Mouse (Mus musculus): ENCODE data around the gene Ino80. TPM values are rescaled to one million over a fixed set of nuclear protein-coding genes. Genes with fewer than 3 reads are reported as not detected.

Ino80 gene
- polyA plus RNA-seq, 1 experiment from 2014 or later = 2.6 TPM

GRCm38 (mm10) chr2:119332177-119332661 is 145.3 kb downstream of the Ino80 start:
- Histone ChIP-seq H3K4me1 (peaks cover 26% of the 10 kb centered on the region), H3K9me3 (no peaks in the 10 kb centered on the region), H3K9ac (peak overlapping the region; percentile 5; the same call in 1 of the 2 replicates), H3K27me3 (replicated peaks) (peaks cover 62% of the 10 kb centered on the region), H3K36me3 (peaks cover 6% of the 10 kb centered on the region; the same call in 1 of the 2 replicates), H3K4me3 (peak overlapping the region; percentile 8), H3K27ac (replicated peaks) (no peak overlapping the region), H3K4me2 (peak overlapping the region; percentile 41)
- 60% methylated on average over 24 of the region's 24 CpGs for WGBS
- no peak for ATAC-seq (ENCODE audit: extremely low read depth, insufficient number of reproducible peaks, low FRiP score, low TSS enrichment)

- Histone ChIP-seq H3K27ac (replicated peaks) (no peak overlapping the region), H3K4me3 (0 out of 2 replicates have a peak overlapping the region, but pooled peaks have one; percentile 9), H3K27me3 (replicated peaks) (peaks cover 69% of the 10 kb centered on the region)
These were observed 146.7 kb downstream of the Ino80 start for GRCm38 (mm10) chr2:119330795-119331194.

GRCm38 (mm10) chr2:119329123-119329817 is 148.2 kb downstream of the Ino80 start:
- peak overlapping the region; percentile 70 for H3K4me3 ChIP-seq
- peaks cover 84% of the 10 kb centered on the region for H3K27me3 ChIP-seq (replicated peaks)
- H3K36me3 ChIP-seq = peaks cover 3% of the 10 kb centered on the region; the same call in 1 of the 2 replicates
- 59% methylated on average over 3 of the region's 3 CpGs for WGBS
- no peak overlapping the region for H3K27ac ChIP-seq (replicated peaks)
- H3K4me1 ChIP-seq = peaks cover 47% of the 10 kb centered on the region
- H3K9ac ChIP-seq = no peak overlapping the region
- no peaks in the 10 kb centered on the region for H3K9me3 ChIP-seq
- no peak for ATAC-seq (ENCODE audit: extremely low read depth, insufficient number of reproducible peaks, low FRiP score, low TSS enrichment)
- peak overlapping the region; percentile 87 for H3K4me2 ChIP-seq

More at GRCm38 (mm10) chr2:119330795-119331194, 146.7 kb downstream of the Ino80 start:
- WGBS = 83% methylated on average over 8 of the region's 8 CpGs
- H3K4me1 ChIP-seq = peaks cover 34% of the 10 kb centered on the region
- H3K36me3 ChIP-seq = peaks cover 6% of the 10 kb centered on the region; the same call in 1 of the 2 replicates
- H3K9me3 ChIP-seq = no peaks in the 10 kb centered on the region
- no peak for ATAC-seq (ENCODE audit: extremely low read depth, insufficient number of reproducible peaks, low FRiP score, low TSS enrichment)
- peak overlapping the region; percentile 41 for H3K4me2 ChIP-seq
- H3K9ac ChIP-seq = no peak overlapping the region

- Histone ChIP-seq H3K27me3 (replicated peaks) (peaks cover 91% of the 10 kb centered on the region), H3K36me3 (peaks cover 3% of the 10 kb centered on the region; the same call in 1 of the 2 replicates), H3K4me1 (peaks cover 53% of the 10 kb centered on the region), H3K9ac (peak overlapping the region; percentile 83), H3K4me2 (peak overlapping the region; percentile 87), H3K9me3 (no peaks in the 10 kb centered on the region), H3K4me3 (peak overlapping the region; percentile 70), H3K27ac (replicated peaks) (no peak overlapping the region)
- no peak for ATAC-seq (ENCODE audit: extremely low read depth, insufficient number of reproducible peaks, low FRiP score, low TSS enrichment)
- WGBS = 41% methylated on average over 5 of the region's 5 CpGs
These were observed 148.9 kb downstream of the Ino80 start for GRCm38 (mm10) chr2:119328546-119328945.

- H3K9ac ChIP-seq = peak overlapping the region; percentile 83
- peaks cover 55% of the 10 kb centered on the region for H3K4me1 ChIP-seq
- H3K9me3 ChIP-seq = no peaks in the 10 kb centered on the region
- peak overlapping the region; percentile 69 for H3K27ac ChIP-seq (replicated peaks)
- H3K36me3 ChIP-seq = peaks cover 3% of the 10 kb centered on the region; the same call in 1 of the 2 replicates
- ATAC-seq (ENCODE audit: extremely low read depth, insufficient number of reproducible peaks, low FRiP score, low TSS enrichment) = no peak
- H3K4me2 ChIP-seq = peak overlapping the region; percentile 87
- H3K4me3 ChIP-seq = peak overlapping the region; percentile 70
- WGBS = 19% methylated on average over 11 of the region's 11 CpGs
- peaks cover 96% of the 10 kb centered on the region for H3K27me3 ChIP-seq (replicated peaks)
These were observed 149.5 kb downstream of the Ino80 start for GRCm38 (mm10) chr2:119327942-119328526.

GRCm38 (mm10) chr2:119327102-119327480 is 150.4 kb downstream of the Ino80 start:
- H3K4me2 ChIP-seq = peak overlapping the region; percentile 87
- peak overlapping the region; percentile 83 for H3K9ac ChIP-seq
- peak overlapping the region; percentile 70 for H3K4me3 ChIP-seq
- peak overlapping the region; percentile 69 for H3K27ac ChIP-seq (replicated peaks)
- peaks cover 99% of the 10 kb centered on the region for H3K27me3 ChIP-seq (replicated peaks)
- H3K9me3 ChIP-seq = no peaks in the 10 kb centered on the region
- under 1% methylated on average over 30 of the region's 30 CpGs for WGBS
- peaks cover 65% of the 10 kb centered on the region for H3K4me1 ChIP-seq
- peaks cover 3% of the 10 kb centered on the region; the same call in 1 of the 2 replicates for H3K36me3 ChIP-seq
- no peak for ATAC-seq (ENCODE audit: extremely low read depth, insufficient number of reproducible peaks, low FRiP score, low TSS enrichment)

- Histone ChIP-seq H3K4me1 (peaks cover 72% of the 10 kb centered on the region), H3K27ac (replicated peaks) (peak overlapping the region; percentile 69), H3K36me3 (peaks cover 3% of the 10 kb centered on the region; the same call in 1 of the 2 replicates), H3K9ac (peak overlapping the region; percentile 83), H3K27me3 (replicated peaks) (peaks cover 99% of the 10 kb centered on the region), H3K4me3 (peak overlapping the region; percentile 70), H3K9me3 (no peaks in the 10 kb centered on the region), H3K4me2 (peak overlapping the region; percentile 87)
- 0% methylated on average over 60 of the region's 61 CpGs for WGBS
- no peak for ATAC-seq (ENCODE audit: extremely low read depth, insufficient number of reproducible peaks, low FRiP score, low TSS enrichment)
These were observed 151.1 kb downstream of the Ino80 start for GRCm38 (mm10) chr2:119326161-119327101.

- peak; percentile 53; the same call in 1 of the 2 replicates for ATAC-seq (ENCODE audit: extremely low read depth, insufficient number of reproducible peaks, low FRiP score, low TSS enrichment)
- under 1% methylated on average over 33 of the region's 33 CpGs for WGBS
- peaks cover 3% of the 10 kb centered on the region; the same call in 1 of the 2 replicates for H3K36me3 ChIP-seq
- no peaks in the 10 kb centered on the region for H3K9me3 ChIP-seq
- H3K27me3 ChIP-seq (replicated peaks) = peaks cover 99% of the 10 kb centered on the region
- H3K4me1 ChIP-seq = peaks cover 79% of the 10 kb centered on the region
- peak within 1 kb of the TSS; percentile 83 for H3K9ac ChIP-seq
- H3K4me3 ChIP-seq = peak within 1 kb of the TSS; percentile 70
- peak within 1 kb of the TSS; percentile 69 for H3K27ac ChIP-seq (replicated peaks)
- peak within 1 kb of the TSS; percentile 87 for H3K4me2 ChIP-seq
These were observed 151.8 kb downstream of the Ino80 start, which contains the start of gene Dll4 for GRCm38 (mm10) chr2:119325568-119326143. Gene Dll4 (plus strand): TSS chr2:119325784.

GRCm38 (mm10) chr2:119324576-119325318 is 152.7 kb downstream of the Ino80 start:
- 2% methylated on average over 32 of the region's 32 CpGs for WGBS
- peaks cover 97% of the 10 kb centered on the region for H3K27me3 ChIP-seq (replicated peaks)
- H3K9me3 ChIP-seq = no peaks in the 10 kb centered on the region
- H3K4me2 ChIP-seq = peak overlapping the region; percentile 87
- H3K27ac ChIP-seq (replicated peaks) = no peak overlapping the region
- peak overlapping the region; percentile 70 for H3K4me3 ChIP-seq
- peak overlapping the region; percentile 83; the same call in 1 of the 2 replicates for H3K9ac ChIP-seq
- no peak for ATAC-seq (ENCODE audit: extremely low read depth, insufficient number of reproducible peaks, low FRiP score, low TSS enrichment)
- H3K4me1 ChIP-seq = peaks cover 83% of the 10 kb centered on the region
- H3K36me3 ChIP-seq = peaks cover 3% of the 10 kb centered on the region; the same call in 1 of the 2 replicates
